Mouse (Mus musculus): Measurements from ENCODE around the gene Edf1.
A peak's percentile ranks its signal among the peaks of the same experiment; 100 is the strongest.

Gene Edf1

DNA sequence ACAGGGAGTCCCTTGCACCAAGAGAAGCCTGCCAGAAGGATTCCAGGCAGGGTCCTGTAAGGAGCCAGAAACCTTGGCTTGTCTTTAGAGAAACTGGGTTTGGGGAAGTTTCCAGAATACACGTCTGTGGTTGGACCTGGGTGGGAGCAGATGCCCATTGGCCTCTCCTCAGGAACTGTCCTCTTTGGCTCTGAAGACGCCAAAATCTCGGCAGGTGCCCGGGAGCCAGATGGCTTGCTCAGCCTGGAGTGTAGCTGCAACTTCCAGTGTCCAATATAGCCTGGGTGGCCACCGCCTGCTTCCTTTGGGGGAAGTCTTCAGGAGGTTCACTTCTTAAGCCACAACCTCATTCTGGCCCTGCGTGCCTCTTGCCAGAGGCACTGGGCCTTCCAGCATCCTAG lies 24.3 kb downstream of the Edf1 start:
- DNase-seq (ENCODE audit: low spot score in 2 of 2) = no peak

DNA sequence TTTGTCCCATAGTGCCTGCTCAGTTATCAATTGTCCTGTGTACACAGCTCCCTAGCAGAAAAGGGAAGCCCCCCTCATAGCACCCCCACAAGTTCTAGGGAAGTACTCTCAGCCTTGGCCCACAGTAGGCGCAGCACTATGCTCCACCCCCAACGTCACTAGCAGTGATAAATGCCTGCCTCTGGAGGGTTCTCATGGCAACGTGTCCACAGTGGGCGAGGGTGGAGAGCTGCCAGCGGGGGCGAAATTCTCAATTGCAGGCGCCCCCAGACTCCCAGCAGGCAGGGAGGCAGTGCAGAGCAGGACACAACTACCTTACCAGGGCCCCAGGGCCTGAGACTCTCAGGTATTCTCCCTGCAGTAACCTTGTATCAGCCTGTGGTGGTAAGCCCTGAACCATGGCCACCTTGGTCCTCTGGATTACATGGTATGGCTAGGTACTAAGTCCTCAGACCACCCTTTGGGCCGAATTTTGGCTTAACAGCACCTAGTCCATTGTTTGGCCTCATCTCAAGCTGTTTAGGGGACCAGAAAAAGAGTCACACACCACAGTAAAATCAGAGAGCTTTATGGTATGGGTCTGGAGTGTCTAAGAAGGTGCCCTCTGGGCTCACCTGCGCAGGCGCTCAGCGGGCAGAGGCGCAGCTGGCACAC lies 24.9 kb downstream of the Edf1 start:
- DNase-seq (ENCODE audit: low spot score in 2 of 2) = no peak

DNA sequence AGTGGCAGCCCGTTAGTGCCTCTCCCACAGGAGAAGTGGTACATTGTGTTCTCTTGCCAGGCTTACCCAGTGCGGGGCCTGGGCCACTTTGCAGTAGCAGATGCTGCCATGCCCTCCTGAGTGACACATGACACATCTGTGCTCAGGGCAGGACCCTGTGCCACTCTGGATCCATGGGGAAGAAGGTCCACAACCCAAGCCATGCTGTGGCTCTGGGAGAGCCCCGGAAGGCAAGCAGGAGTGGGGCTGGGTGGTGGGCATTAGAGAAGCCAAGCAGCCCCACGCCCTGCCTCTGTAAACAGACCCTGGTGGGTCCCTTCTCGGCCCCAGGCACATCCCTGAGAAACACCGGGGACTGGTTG lies 25.5 kb downstream of the Edf1 start:
- no peak for DNase-seq (ENCODE audit: low spot score in 2 of 2)

DNA sequence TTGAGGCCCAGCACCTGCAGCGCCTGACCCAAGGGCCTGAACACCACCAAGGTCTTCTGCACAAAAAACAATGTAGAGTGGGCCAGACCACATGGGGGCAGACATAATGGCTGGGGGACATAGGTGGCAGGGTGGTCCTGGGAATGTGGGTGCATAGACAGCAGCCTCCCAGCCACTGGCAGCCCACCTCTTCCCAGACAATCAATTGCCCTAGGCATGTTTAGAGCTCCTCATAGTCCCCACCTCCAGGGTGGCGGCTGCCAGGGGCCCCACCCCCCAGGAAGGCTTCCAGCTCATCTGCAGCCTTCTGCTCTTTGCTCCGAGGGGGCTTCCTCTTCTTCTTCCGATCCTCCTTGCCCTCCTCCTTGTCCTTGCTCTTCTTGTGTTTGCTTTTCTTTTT lies 25.9 kb downstream of the Edf1 start:
- DNase-seq (ENCODE audit: low spot score in 2 of 2) = no peak

DNA sequence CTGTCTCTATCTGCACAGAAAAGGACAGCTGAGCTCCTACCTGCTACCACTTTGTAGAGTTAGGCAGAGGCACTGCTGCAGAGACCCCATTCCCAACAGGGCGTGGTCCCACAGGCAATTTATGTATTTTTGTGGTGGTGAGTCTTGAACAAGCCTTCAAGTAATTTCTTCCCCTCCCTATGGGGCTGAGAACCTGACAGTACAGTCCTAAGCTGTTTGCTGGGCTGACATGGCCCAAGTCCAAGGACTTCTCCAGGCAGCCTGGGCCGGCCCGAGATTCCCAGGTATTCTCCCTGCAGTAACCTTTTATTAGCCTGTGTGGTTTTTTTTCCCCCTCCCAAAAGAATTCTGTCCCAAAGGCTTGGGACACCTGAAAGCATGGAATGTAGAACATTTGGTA lies 26.5 kb downstream of the Edf1 start:
- no peak for DNase-seq (ENCODE audit: low spot score in 2 of 2)

DNA sequence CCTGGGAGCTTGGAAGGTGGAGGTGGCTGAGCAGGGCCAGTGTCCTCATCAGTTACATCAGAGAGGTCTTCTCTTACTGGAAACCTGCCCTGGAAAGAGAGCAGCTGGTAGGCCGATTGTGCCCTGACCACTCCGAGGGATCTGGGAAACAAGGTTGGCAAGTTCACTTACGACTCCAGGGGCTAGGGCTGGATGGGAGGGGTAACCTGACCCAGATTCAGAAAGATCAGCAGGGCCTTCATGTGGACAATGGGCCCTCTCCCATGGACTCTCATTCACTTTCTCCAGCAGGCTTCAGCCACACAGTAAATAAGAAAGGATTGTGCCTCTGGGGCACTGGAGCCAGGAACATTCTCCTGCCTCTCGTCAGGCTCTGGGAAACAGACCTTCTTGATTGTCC lies 27.2 kb downstream of the Edf1 start:
- no peak for DNase-seq (ENCODE audit: low spot score in 2 of 2)

DNA sequence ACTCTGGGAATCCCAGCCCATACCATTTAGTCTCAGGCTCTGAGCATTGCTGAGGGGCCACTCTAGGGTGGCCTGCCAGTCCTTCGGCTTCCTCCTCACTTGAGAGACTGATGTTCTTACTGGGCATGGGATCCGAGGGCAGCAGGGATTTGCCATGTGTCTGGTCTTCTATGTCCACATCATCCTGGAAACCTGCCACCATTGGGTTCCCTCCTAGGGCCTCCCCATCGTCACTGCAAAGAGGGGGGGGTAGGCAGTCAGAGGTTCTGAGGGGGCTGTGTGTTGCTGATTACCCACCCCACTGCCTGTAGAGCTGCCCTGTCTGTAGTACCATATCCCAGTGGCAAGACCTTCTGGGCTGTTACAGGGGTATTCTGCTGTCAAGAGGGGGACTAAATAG lies 28.0 kb downstream of the Edf1 start:
- no peak for DNase-seq (ENCODE audit: low spot score in 2 of 2)

DNA sequence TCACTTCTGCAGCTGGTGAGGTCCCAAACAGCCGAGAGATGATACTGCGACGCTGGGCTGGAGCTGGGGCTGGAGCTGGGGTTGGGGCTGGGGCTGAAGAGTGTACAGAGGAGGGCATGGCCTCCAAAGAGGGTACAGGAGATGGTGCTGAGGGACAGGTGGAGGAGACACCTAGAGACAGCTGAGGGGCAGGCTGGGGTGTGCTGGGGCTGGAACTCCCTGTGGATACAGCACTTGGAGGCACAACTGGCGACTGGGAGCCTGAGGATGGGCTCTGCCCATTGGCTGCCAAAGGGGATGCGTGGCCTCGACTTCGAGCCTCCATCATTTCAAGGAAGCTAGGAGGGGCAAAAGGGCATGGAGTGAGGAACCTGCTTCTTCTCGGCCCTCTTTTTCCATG lies 29.6 kb downstream of the Edf1 start:
- no peak for DNase-seq (ENCODE audit: low spot score in 2 of 2)

DNA sequence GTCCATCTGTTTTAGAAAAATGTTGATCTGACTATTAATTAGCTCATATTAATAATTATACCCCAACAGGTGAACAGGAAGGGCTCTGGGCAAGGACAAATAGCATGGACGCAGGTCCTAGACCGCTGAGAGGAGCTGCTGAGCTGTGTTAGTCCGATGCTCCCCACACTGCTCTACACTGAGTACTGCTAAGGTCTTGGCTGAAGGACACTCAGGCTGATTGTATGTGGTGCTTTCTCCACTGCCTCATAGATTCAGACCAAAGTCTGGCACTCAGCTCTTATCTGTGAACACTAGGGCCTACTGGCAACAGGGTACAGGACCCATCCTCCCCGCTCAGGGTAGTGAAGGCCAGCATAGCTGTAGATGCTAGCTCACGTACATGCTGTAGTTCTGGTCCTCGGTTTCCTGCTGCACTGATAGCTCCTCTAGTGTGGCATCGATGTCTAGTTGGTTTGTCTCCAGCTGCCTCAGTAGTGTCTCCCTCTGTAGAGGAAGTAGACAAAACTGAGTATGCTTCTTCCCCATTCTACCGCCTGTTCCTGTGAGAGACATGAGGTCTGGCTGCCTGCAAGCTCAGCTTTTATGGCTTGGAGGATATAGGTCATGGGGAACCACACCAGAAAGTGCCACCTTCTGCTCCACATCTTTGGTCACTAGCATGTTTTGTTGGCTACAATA lies 30.7 kb downstream of the Edf1 start:
- no peak for DNase-seq (ENCODE audit: low spot score in 2 of 2)

DNA sequence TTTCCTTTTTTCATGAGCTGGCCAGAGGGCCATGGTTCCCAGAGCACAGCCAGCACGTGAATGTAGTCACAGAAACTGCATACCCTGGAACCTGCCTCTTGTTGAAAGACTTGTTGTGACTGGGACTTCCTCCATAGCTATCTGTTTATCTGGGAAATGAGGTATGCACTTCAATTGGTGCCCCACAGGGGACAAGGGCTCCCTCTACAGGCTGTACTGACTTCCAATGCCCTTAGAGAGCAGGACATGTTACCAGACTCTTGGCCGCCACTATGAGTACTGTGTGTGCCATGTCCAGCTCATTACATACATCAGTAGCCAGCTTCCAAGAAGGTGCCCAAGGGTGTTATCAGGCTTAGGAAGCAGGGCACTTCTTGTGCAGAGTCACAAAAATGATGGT lies 34.2 kb downstream of the Edf1 start:
- no peak for DNase-seq (ENCODE audit: low spot score in 2 of 2)

DNA sequence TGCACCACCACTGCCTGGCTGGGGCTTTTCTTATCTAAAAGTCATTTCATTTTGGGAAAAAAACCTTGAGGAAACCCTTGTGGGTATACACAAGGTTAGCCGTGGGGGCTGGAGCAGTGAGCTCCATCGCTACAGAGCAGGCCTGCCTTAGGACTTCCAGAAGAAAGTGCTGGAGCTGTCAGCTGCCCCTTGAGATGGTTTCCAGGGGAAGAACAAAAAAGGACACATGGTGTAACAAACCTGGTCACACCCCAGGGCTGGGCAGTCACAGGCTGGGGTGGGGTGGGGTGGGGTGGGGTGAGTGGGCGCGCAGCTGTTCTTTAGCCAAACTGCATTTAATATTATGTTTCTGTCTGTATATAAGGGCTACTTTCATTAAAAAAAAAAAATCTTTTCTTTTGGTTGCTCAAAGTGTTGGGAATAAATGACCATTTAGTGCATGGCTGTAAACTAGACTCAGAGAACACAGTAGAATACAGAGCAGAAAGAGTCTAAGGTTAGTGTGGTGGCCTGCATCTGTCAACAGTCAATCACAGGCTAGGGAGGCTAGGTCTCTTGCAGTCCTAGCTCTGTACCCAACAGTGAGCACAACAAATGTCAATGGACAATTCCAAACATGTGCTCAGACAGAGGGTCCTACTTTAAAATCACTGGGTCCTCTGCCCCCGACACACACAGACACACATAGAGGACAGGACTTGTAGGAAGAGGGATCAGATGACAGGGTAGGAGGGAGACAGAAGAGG lies 39.3 kb downstream of the Edf1 start:
- no peak for DNase-seq (ENCODE audit: low spot score in 2 of 2)

DNA sequence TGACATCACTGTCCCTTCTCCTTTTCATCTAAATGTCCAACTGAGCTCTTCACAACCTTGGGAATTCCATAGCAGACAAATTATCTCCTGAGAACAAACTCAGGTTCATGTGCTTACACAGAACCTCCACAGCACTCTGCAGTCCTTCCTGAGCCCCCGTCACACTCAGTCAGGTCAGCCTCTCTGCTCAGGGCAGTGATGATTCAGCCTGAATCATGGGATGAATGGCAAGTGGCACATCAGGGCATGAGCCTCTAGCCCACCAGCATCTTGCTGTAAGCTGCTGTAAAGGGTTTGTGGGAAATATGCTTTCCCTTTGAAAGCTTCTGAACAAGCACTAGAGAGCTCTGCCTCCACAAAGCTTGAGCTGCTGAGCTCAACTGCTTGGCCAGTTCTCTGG lies 41.1 kb downstream of the Edf1 start:
- no peak for DNase-seq (ENCODE audit: low spot score in 2 of 2)

DNA sequence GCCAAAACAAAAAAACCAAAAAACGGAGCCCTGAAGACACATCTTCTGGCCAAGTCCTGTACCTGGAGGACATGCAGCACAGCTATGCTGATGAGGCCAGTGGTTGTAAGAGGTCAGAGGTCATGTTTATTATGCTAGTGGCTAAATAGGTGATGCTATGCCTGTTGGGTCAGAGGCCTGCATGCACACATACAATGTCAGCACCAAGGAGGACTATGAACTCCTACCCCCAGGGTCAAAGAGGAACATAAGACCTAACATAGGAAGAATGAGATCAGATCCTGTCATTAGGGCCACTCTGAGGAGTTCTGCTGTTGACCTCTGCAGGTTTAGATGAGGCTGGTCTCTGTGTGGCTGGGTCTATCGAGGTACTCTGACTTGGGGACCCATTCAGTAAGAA lies 42.4 kb downstream of the Edf1 start:
- DNase-seq (ENCODE audit: low spot score in 2 of 2) = no peak

DNA sequence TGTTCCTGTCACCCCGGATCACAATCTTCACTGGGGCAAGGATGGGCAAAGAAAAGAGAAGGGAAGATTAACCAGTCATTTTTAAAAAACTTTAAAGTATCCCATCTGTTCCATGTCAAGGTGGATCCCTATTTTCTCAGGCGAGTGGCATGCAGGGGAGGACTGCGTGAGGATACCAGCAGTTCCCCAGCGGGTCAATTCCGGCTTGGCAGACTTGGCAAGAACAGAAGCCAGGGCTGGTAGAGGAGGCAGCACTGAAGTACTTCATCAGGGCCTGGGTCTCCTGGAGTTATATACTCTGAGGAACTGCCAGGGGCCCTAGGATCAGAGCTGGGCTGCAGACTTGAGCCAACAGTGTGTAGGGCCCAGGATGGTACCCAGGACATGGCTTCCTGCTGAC lies 44.9 kb downstream of the Edf1 start:
- DNase-seq (ENCODE audit: low spot score in 2 of 2) = no peak

DNA sequence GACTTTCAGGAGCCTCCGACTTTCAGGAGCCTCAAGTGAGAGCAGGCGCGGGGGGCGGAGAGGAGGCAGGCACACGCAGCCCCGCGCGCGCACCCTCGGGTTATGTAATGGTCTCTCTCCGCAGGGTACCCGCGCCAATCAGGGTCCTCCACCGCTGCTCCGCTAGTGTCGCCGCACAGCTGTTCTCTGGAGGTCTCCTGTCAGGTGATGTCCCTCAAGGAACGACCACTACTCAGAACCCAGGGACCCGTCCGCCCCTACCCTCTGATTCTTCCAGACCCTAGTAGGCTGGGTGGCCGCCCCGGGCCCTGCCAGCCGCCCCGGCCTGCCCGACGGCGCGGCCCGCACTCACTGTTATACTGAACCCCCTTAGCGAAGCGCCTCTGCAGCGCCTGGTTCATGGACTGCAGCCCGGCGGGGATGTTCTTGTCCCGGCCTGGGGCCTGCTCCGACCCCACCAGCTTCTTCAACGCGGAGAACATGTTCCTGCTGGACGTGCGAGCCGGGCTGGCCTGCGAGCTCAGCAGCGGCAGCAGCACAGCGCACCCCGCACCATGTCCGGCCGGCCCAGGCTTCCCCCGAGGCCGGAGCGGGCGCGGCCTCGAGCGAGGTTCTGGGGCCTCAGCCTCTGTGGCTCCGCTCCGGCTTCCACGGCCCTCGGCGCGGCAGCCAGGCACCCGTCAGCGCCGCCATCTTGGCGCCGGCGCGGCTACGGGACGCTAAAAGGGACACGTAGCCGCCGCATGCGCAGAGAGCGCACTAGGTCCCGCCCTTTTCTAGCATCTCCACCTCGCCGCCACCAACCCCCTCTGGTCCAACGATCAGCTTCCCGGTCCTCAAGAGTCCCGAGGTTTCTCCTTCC lies 50.3 kb downstream of the Edf1 start, which contains the start of gene Rabl6:
Gene Rabl6, minus strand, starts transcription at position 761 of the 862 bp plus-strand sequence.
- DNase-seq (ENCODE audit: low spot score in 2 of 2) = peak; percentile 86 to 91

DNA sequence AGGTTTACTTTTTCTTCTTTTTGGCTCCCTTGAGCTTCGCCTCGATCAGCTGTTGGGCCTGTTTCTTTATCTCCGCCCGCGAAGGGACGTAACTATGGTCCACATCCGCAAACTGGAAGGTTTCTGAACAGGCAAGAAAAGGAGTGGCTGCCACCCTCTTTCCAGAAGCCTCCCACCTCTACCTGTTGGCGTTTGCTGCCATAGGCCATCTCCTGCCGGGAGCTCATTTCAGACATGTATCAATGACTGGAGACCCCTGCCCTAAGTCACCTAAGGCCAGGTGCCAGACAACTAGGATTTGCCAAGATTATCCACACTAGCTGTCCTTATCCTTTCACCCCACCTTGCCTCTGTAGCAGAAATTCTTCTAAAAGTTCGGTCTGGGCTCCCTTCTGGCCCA lies 51.0 kb downstream of the Edf1 start:
- no peak for DNase-seq (ENCODE audit: low spot score in 2 of 2)
